Mouse (Mus musculus): ENCODE data around the gene Rin3. TPM values are rescaled to one million over a fixed set of nuclear protein-coding genes. Genes with fewer than 3 reads are reported as not detected.

The Rin3 gene
- total RNA-seq, 2 experiments from 2014 or later, result 68.0 to 119 TPM

- ATAC-seq (replicated peaks; ENCODE audit: poor library complexity), result no peak
These were observed 83.4 kb downstream of the Rin3 start for GRCm38 (mm10) chr12:102366126-102366816.

DNA sequence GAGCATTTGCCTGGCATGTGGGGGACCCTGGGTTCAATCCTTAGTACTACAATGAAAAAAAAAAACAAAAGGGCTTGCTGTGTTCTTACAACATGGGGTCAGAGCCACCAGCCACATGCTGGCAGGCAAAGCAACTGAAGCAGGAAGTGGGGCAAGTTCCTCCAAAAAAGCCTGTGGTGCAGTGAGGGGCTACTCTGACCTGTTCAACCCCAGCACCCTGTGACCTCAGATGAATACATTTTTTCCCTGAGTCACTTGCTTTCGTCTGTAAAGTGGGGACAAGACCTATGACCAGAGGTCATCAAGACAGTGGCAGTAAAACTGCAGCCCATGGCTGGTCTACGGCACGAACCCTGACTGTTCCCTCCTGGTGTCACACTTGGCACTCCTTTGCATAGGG is 84.2 kb downstream of the Rin3 start:
- ATAC-seq (replicated peaks; ENCODE audit: poor library complexity), result peak; percentile 68

GRCm38 (mm10) chr12:102368066-102368465 is 85.2 kb downstream of the Rin3 start:
- peak; percentile 63 for ATAC-seq (replicated peaks; ENCODE audit: poor library complexity)

DNA sequence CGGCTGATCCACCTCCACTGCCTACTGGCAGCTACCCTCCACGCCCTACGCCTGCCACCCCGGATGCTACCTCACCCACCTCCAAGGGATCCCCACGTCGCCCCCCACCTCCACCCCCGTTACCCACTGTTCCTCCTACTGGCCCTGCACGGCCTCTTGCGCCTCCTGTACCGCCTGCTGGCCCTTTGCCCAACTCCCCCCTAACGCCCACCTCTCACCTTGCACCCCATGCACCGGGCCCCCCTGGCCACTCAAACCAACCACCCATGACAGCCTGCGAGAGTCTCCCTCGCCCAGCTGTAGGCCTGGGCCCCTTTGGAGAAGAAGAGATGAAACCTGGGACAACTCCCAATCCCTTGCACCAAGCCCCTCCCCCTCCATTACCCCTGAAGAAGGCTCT is 85.7 kb downstream of the Rin3 start:
- ATAC-seq (replicated peaks; ENCODE audit: poor library complexity), result no peak

DNA sequence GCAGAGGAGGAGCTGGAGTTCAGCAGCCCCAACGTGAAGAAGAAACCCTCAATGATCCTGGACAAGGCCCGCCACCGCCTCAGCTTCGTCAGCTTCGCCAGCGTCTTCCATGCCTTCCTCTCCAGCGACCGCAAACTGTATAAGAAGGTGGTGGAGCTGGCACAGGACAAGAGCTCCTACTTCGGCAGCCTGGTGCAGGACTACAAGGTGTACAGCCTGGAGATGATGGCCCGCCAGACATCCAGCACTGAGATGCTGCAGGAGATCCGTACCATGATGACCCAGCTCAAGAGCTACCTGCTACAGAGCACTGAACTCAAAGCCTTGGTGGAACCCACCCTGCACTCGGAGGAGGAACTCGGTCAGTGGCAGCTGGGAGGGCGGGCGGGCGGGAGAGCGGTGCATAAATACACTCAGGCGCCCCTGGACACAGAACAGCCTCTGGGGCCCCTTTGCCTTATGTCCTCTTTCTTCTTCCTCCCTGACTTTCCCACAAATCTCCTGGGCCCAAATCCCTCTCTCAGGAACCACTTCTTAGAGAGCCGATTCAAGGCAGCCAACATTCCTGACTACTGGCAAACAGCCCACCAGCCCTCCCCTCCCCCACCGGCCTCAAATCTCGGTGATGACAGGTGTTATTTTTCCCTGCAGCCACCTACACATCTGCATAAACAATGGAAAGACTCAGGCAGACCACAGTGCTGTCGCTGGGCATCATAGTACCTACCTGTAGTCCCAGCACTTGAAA is 86.8 kb downstream of the Rin3 start:
- ATAC-seq (replicated peaks; ENCODE audit: poor library complexity), result no peak

- no peak for ATAC-seq (replicated peaks; ENCODE audit: poor library complexity)
These were observed 88.2 kb downstream of the Rin3 start for GRCm38 (mm10) chr12:102370931-102371500.

DNA sequence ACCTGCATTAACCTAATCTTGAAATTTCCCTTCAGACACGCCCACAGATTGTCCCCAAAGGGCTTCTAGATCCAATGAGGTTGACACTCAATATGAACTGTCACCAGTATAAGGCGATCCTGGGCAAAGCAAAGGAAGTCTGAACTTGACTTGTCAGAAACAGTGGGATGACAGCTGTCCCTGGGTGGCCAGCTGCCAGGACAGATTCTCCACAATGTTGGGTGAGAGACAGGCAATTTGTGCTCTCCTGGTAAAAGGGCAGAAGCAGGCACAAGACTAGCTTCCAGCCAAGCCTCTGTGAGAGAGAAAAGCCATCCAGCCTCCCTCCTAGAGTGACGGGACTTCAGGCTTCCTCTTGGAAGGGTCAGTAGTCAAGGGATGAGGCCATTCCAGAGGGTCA is 89.5 kb downstream of the Rin3 start:
- ATAC-seq (replicated peaks; ENCODE audit: poor library complexity), result no peak

GRCm38 (mm10) chr12:102382180-102382579 is 99.3 kb downstream of the Rin3 start:
- ATAC-seq (replicated peaks; ENCODE audit: poor library complexity), result no peak

GRCm38 (mm10) chr12:102383288-102383687 is 100.4 kb downstream of the Rin3 start:
- ATAC-seq (replicated peaks; ENCODE audit: poor library complexity), result no peak

DNA sequence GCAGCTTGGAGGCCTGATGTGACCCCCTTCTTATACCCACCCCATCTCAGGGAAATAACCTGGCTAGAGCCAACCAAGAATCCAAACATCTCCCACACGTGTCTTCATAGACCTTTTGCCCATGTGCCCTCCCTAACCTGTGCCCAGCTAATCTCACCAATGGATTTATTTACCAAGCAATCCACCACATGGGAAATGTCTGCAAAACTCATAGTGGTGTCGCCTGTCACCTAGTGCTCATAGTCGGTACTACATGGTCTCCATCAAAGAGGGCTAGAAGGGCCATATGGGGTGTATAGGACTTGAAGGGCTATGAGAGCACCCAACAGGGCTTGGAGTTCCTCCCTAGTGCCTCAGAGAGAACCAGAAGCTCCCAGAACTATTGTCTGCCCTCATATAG is 102.0 kb downstream of the Rin3 start:
- ATAC-seq (replicated peaks; ENCODE audit: poor library complexity), result peak; percentile 68

DNA sequence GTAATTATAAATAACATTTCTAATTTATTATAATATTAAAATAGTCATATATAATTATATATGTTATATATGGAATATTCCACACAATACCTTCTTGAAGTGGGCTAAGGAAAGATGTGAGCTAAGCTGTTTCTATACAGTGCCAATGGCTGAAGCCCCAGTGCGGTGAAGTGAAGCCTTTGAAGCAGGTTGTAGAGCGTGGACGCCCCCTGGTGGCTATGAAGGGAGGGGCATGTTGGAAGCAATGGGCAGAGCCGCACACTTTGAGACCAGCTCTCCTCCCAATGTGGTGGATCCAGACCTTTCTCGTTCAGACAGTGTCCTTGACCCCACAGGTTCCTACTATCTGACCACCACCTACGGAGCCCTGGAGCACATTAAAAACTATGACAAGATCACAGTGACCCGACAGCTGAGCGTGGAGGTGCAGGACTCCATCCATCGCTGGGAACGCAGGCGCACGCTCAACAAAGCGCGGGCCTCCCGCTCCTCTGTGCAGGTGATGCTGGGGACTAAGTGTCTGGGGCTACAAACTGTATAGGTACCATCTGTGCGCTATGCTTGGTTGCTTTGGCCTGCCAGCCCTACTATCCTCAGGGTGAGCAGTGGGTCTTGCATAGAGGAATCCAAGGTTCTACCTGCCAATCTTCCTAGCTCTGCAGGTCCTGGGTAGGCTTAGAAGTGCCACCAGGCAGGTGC is 104.5 kb downstream of the Rin3 start:
- peak; percentile 86 for ATAC-seq (replicated peaks; ENCODE audit: poor library complexity)

DNA sequence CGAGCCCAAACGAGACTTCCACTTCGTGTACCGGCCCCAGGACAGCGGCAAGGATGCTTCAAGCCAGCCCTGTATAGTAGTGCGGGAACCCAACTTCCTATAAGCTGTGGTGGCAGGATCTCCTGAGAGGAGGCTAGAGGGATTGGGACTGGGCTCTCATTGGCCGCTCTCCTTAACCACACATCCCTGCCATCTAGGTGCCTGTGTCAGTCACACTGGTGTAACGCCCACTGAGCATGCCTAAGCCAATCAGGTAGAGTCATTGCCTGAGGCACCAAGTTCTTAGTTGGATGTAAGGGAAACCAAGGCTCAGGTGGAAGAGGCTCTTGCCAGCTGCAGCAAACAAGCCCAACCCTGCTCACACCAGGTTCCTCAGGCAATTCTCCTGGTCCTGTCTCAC is 107.2 kb downstream of the Rin3 start:
- ATAC-seq (replicated peaks; ENCODE audit: poor library complexity), result 0 out of 2 replicates have a peak, but pooled peaks have one; percentile 19

DNA sequence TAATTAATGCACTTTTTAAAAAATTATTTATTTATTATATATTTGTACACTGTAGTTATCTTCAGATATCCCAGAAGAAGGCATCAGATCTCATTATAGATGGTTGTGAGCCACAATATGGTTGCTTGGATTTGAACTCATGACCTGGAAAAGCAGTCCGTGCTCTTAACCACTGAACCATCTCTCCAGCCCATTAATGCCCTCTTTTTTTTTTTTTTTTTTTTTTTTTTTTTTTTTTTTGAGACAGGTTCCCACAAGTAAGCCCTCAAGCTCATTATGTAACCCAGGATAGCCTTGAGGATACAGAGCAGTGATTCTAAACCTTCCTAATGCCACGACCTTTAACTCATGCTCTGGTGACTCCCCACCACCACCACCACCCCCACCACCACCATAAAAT is 108.3 kb downstream of the Rin3 start:
- ATAC-seq (replicated peaks; ENCODE audit: poor library complexity), result no peak

GRCm38 (mm10) chr12:102391982-102392381 is 109.1 kb downstream of the Rin3 start:
- ATAC-seq (replicated peaks; ENCODE audit: poor library complexity), result peak; percentile 45; the same call in 1 of the 2 replicates

DNA sequence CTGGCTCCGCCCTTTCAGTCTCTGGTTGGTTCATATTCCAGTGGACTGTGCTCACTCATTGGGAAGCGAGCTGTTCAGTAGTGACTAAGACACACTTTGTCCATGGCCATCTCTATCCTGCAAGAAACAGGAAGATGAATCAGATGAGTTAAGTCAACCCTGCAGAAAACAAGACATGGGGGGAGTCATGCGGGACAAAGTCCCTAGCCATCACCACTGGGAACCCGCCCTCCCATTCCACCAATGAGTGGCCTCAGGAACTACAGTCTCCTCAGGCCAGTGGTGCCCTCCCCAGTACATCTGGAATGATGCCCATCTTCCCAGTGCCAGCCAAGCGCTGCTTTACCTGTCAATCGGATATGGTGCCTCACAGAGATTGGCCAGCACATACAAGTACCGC is 111.6 kb downstream of the Rin3 start:
- ATAC-seq (replicated peaks; ENCODE audit: poor library complexity), result no peak

DNA sequence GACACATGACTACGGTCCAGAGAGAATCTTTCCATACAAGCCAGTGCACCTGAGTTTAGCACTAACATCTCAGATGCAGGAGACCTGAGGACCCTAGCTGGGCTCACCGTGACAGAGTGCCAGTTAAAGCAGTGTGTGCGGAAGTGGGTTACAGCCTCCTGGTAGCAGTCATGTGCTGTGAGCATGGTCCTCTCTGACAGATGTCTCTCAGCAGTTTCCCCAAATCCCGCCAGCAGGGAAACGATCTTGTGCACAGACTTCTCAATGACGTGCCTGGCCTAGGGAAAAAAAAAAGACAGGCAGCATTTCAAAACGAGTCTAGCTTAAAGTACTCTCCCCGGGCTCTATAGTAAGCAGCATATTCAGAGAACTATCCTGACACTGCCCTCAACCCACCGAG is 112.7 kb downstream of the Rin3 start:
- 0 out of 2 replicates have a peak, but pooled peaks have one; percentile 25 for ATAC-seq (replicated peaks; ENCODE audit: poor library complexity)

- ATAC-seq (replicated peaks; ENCODE audit: poor library complexity), result no peak
These were observed 113.4 kb downstream of the Rin3 start for GRCm38 (mm10) chr12:102395998-102396991.

GRCm38 (mm10) chr12:102398588-102398987 is 115.7 kb downstream of the Rin3 start:
- ATAC-seq (replicated peaks; ENCODE audit: poor library complexity), result peak; percentile 57

DNA sequence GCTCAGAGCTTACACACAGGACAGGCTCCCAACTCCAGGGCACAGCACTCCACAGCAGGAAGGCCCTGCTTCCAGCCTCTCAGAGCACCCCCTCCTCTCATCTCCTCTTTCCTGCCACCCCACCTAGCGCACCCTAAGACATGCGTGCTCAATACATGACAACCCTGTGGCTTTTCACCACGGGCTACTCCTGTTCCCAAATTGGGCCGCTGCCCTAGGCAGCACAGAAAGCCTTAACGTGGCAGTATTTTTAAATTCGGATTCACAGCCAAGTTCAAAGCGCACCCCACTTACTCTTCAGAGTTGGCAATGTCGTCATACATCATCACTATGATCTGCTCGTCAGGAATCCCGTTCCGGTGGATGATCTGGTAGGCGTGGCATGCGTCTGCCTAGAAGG is 130.3 kb downstream of the Rin3 start:
- ATAC-seq (replicated peaks; ENCODE audit: poor library complexity), result no peak

DNA sequence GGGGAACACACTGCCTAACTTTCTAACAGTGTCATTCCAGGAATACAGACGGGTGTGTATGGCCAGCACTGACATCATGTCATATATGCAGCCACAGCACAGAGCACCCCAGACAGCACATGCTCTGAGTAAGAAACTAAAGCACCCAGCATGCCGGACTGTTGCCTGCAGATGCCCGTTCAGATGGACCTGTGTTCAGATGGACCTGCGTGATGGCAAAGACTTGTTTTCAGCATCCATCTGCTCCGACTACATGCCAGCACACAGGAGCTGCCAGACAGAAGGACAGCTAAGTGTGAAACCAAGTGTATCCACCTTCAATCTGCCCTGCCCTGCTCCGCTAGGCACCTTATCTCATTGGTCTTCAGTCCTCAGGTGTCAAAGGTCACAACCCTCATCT is 131.8 kb downstream of the Rin3 start:
- ATAC-seq (replicated peaks; ENCODE audit: poor library complexity), result no peak

Measured in megakaryocyte progenitor cell, adult 5-6 weeks (primary cell).